ENCODE assay signal across 8 mouse cellular contexts in the genomic region with DNA sequence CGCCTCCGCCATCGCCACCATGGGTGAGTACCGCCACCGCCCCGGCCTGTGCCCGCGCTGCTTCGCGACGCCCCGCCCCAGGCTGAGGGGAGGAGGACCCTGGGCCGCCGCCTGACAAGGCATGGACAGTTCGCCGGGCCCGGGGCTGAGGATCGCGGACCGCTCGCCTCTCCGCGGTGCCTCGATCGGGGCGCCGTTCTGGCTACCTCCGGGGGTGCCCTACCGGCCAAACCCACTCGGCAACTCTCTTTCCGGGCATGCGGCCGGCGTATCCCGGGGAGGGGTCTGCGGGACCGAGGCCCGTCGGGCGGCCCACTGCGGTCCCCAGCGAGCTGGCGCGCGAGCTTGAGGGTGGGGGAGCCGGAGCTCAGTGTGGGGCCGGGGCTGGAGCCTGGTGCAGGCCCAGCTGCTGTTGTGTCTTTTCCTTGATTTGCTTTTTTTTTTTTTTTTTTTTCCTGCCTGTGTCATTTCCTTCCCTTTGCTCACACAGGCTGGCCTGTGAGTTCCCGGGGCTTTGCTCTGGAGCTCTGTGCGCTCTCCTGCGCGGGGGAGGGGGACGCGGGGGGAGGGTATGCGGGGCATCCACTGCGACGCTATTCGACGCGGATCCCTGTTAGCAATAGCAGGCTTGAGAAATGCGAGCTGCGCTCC. TPM values are rescaled to one million over a fixed set of nuclear protein-coding genes. Genes with fewer than 3 reads are reported as not detected.
DNase-seq lines count a peak whose midpoint lies in the region; ATAC-seq lines count a peak whose summit lies in the region.

No protein-coding gene starts in this region.

- DNase-seq in adipocyte (ENCODE audit: low spot score), result peak; percentile 75
- DNase-seq in gastrocnemius, postnatal 10 days, result peak; percentile 82
- peak; percentile 92 for DNase-seq in intestine, embryonic 14.5 days (ENCODE audit: low spot score)
- DNase-seq in left cerebral cortex, postnatal 14 days (ENCODE audit: low spot score in 2 of 2), result peak; percentile 50 to 61
- peak; percentile 68 for DNase-seq in right cerebral cortex, postnatal 14 days
- peak; percentile 70 for DNase-seq in urinary bladder, postnatal 25 days (ENCODE audit: low spot score)

- H3K4me1 ChIP-seq in intestine, embryonic 14.5 days (replicated peaks; ENCODE audit: control insufficient read depth, insufficient read depth, low read length), result peaks cover 14% of the 10 kb centered on the region

- peak overlapping the region; percentile 80 for H3K9ac ChIP-seq in intestine, embryonic 14.5 days (ENCODE audit: low read length)

- H3K27me3 ChIP-seq in intestine, embryonic 14.5 days (replicated peaks; ENCODE audit: control insufficient read depth, insufficient read depth, low read length), result no peaks in the 10 kb centered on the region

- peak overlapping the region; percentile 83 for H3K4me3 ChIP-seq in intestine, embryonic 14.5 days (ENCODE audit: low read depth, low read length)

- H3K36me3 ChIP-seq in intestine, embryonic 14.5 days (ENCODE audit: control insufficient read depth, insufficient read depth, low read length), result no peaks in the 10 kb centered on the region

- no peaks in the 10 kb centered on the region for H3K9me3 ChIP-seq in intestine, embryonic 14.5 days (ENCODE audit: control insufficient read depth, low read length)

- H3K4me2 ChIP-seq in intestine, embryonic 14.5 days (ENCODE audit: low read length), result peak overlapping the region; percentile 58

- 0% methylated on average over 48 of the region's 61 CpGs for WGBS in intestine, embryonic 14.5 days

- 0 out of 2 replicates have a peak, but pooled peaks have one; percentile 17 for ATAC-seq in common myeloid progenitor, adult 5-6 weeks (replicated peaks; ENCODE audit: low read depth, poor library complexity, severe bottlenecking)
- peak; percentile 67 for ATAC-seq in intestine, embryonic 14.5 days (replicated peaks; ENCODE audit: low FRiP score, low TSS enrichment, low read depth)
- peak; percentile 38 for ATAC-seq in megakaryocyte progenitor cell, adult 5-6 weeks (replicated peaks; ENCODE audit: poor library complexity)

- intact Hi-C loops in left cerebral cortex, postnatal 14 days (cut with DNase I), result no loop called here

- H3K27ac ChIP-seq in intestine, embryonic 14.5 days (ENCODE audit: low read depth), result peak overlapping the region; percentile 97

RNA-seq across cellular contexts. Expression of a gene that starts 0.6 kb away (rescaled TPM):
- total RNA-seq in common myeloid progenitor, adult 5-6 weeks (2017), result 14.7 and 28.0 TPM in 2 replicates
- total RNA-seq in gastrocnemius, postnatal 10 days (2021), result 10 to 100 TPM; 26.5 to 33.3 TPM
- 22.3 and 23.0 TPM in 2 replicates for polyA plus RNA-seq in intestine, embryonic 14.5 days (2014; fragmentation: Nextera tagmentation; extraction: Ambion mirVana)
- total RNA-seq in left cerebral cortex, postnatal 14 days (2021), result 10 to 100 TPM; 24.2 to 29.1 TPM
- 16.5 and 19.1 TPM in 2 replicates for total RNA-seq in megakaryocyte progenitor cell, adult 5-6 weeks (2015)
- 23.8 and 31.4 TPM in 2 replicates for total RNA-seq in megakaryocyte progenitor cell, adult 5-6 weeks (2017)

RNA-seq across cellular contexts. Expression of a gene that starts 19.2 kb away (rescaled TPM):
- 14.5 and 21.1 TPM in 2 replicates for total RNA-seq in common myeloid progenitor, adult 5-6 weeks (2017)
- total RNA-seq in gastrocnemius, postnatal 10 days (2021), result 10 to 100 TPM; 25.3 to 31.4 TPM
- polyA plus RNA-seq in intestine, embryonic 14.5 days (2014; fragmentation: Nextera tagmentation; extraction: Ambion mirVana), result 8.8 and 10.3 TPM in 2 replicates
- 10 to 100 TPM; 15.3 to 15.6 TPM for total RNA-seq in left cerebral cortex, postnatal 14 days (2021)
- total RNA-seq in megakaryocyte progenitor cell, adult 5-6 weeks (2015), result 5.6 and 6.3 TPM in 2 replicates
- 11.0 and 17.9 TPM in 2 replicates for total RNA-seq in megakaryocyte progenitor cell, adult 5-6 weeks (2017)

RNA-seq across cellular contexts. Expression of a gene that starts 48.4 kb away (rescaled TPM):
- 56.2 and 68.3 TPM in 2 replicates for total RNA-seq in common myeloid progenitor, adult 5-6 weeks (2017)
- total RNA-seq in gastrocnemius, postnatal 10 days (2021), result 10 to 100 TPM; 39.2 to 40.9 TPM
- 62.2 and 68.6 TPM in 2 replicates for polyA plus RNA-seq in intestine, embryonic 14.5 days (2014; fragmentation: Nextera tagmentation; extraction: Ambion mirVana)
- total RNA-seq in left cerebral cortex, postnatal 14 days (2021), result 100 to 1,000 TPM; 209 to 210 TPM
- total RNA-seq in megakaryocyte progenitor cell, adult 5-6 weeks (2015), result 46.2 and 48.8 TPM in 2 replicates
- 45.5 and 48.9 TPM in 2 replicates for total RNA-seq in megakaryocyte progenitor cell, adult 5-6 weeks (2017)

Comparison
In these comparisons a context has a peak if more than half of its experiments do, and no peak if none do; other contexts are left out.
1. Peak in every context shown above with its lines: DNase-seq, ATAC-seq, H3K4me3 ChIP-seq and H3K27ac ChIP-seq.
2. ATAC-seq: peak in every context shown above with its lines; median percentile 67 in intestine, embryonic 14.5 days; 38 in megakaryocyte progenitor cell, adult 5-6 weeks; 17 in common myeloid progenitor, adult 5-6 weeks.